Mouse (Mus musculus) brown adipose tissue, adult 24 weeks (tissue): Measurements from ENCODE around the gene Foxc1. TPM values are rescaled to one million over a fixed set of nuclear protein-coding genes. Genes with fewer than 3 reads are reported as not detected.

Experiments used
- H3K27ac ChIP-seq: fragments of 200-500 bp; replicated peaks from 2 replicates; pipeline ENCODE4 v1.5.1; 2012; ENCODE audit warnings: low read depth, mild to moderate bottlenecking, low read length
- H3K4me1 ChIP-seq: fragments of 200-500 bp; 2 replicates; pipeline ENCODE4 v1.6.1; 2012; ENCODE audit warnings: low read length, mixed read lengths; ENCODE audit not compliant: control insufficient read depth, insufficient read depth, insufficient read length
- H3K4me3 ChIP-seq: fragments of 200-500 bp; 2 replicates; pipeline ENCODE4 v1.5.1; 2012; ENCODE audit warnings: low read depth, mild to moderate bottlenecking, low read length, moderate library complexity; ENCODE audit not compliant: insufficient read depth
- polyA plus RNA-seq: library from polyadenylated mRNA; stranded (reverse); fragments of >200 nt; gene quantifications from 2 replicates; pipeline ENCODE4 v1.2.4, GENCODE M21; 2012; ENCODE audit not compliant: missing spikeins, insufficient read depth, insufficient read length

The Foxc1 gene
- polyA plus RNA-seq: 0.24 and 0.46 TPM in 2 replicates

GRCm38 (mm10) chr13:31806428-31806832 lies at the start of gene Foxc1:
Gene Foxc1 (plus strand): TSS chr13:31806633.
- peak within 1 kb of the TSS; percentile 7; the same call in 1 of the 2 replicates for H3K27ac ChIP-seq
- H3K4me1 ChIP-seq: no peaks in the 10 kb centered on the region
- peak within 1 kb of the TSS; percentile 58 for H3K4me3 ChIP-seq

GRCm38 (mm10) chr13:31760411-31760810 lies 46.0 kb upstream of the Foxc1 start:
- H3K27ac ChIP-seq: no peak overlapping the region
- H3K4me1 ChIP-seq: no peaks in the 10 kb centered on the region
- no peak overlapping the region for H3K4me3 ChIP-seq

DNA sequence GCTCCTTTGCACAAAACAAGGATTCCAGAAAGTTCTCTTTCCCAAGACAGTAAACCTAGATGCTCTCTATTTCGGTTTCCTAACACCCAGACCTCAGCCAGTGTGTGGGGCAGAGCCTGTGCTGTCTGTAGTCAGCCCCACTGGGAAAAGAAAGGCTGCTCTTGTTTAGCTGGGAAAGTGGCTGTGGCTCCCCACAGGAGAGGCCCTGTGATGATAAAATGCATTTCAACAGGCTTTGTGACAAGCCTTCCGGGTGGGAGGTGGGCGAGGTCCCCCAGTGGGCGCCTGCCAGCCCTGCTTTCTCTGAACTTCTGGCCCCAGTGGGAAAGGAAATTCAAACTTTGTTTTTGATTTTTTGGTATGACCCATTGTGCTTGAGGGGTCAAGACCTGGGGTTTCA lies 45.4 kb upstream of the Foxc1 start:
- H3K27ac ChIP-seq: no peak overlapping the region
- no peak overlapping the region for H3K4me3 ChIP-seq
- H3K4me1 ChIP-seq: no peaks in the 10 kb centered on the region

- Histone ChIP-seq H3K4me3 (no peak overlapping the region), H3K27ac (no peak overlapping the region), H3K4me1 (no peaks in the 10 kb centered on the region)
Measured at GRCm38 (mm10) chr13:31764419-31764818, 42.0 kb upstream of the Foxc1 start.

DNA sequence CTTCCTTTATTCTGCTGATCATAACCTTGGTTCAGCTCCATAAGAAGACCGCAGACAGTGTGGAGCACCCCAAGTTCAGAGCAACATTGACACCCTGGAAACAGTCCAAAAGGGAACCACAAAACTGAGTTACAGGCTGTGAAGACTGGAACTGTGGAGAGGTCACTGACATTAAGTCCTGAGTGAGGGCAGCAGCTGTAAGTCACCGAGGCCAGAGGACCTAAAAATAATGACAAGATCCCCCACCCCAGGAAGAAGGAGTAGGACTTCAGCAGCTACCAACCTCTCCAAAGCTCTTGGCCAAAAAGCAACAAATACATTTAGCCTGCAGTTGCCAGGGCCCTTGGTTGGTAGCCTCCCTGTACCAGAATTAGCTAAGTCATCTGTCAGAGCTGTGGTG lies 40.9 kb upstream of the Foxc1 start:
- Histone ChIP-seq H3K27ac (no peak overlapping the region), H3K4me3 (no peak overlapping the region), H3K4me1 (no peaks in the 10 kb centered on the region)

- H3K4me1 ChIP-seq: no peaks in the 10 kb centered on the region
- H3K4me3 ChIP-seq: no peak overlapping the region
- H3K27ac ChIP-seq: no peak overlapping the region
Measured at GRCm38 (mm10) chr13:31772882-31773281, 33.6 kb upstream of the Foxc1 start.

GRCm38 (mm10) chr13:31775762-31776161 lies 30.7 kb upstream of the Foxc1 start:
- no peak overlapping the region for H3K27ac ChIP-seq
- H3K4me3 ChIP-seq: no peak overlapping the region
- H3K4me1 ChIP-seq: no peaks in the 10 kb centered on the region

DNA sequence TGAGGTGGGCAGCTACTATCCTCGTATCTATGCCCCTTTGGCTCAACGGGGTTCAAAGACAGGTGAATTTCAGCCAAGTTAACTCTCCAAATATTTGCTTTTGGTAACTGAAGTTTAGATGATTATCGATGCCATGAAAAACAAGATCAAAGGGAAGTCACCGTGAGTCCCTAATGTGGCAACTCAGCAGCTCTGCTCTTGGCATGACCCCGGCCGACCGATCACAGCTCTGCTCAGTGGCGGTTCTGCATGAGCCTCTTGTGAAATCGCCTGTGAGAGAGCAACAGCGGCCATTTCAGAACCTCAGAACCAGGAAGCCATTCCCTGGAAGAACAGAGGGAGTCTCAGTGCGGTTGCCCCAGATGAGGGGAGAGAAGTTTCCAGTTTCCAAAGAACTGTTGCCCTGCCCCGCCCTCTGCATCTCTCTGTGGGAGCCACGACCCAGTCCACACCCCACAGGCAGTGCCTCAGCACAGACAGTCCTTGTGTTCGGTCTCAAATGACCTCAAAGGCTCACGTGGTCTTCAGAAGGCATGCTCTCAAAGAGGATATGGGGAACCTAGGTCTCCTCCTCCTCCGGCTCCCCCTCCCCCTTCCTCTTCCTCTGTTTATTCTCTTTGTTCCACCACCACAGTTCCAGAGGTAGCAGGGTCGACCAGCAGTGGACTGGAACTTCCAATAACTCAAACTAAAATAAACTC lies 27.0 kb upstream of the Foxc1 start:
- Histone ChIP-seq H3K4me1 (no peaks in the 10 kb centered on the region), H3K27ac (no peak overlapping the region), H3K4me3 (no peak overlapping the region)

GRCm38 (mm10) chr13:31780299-31780698 lies 26.1 kb upstream of the Foxc1 start:
- no peak overlapping the region for H3K4me3 ChIP-seq
- H3K4me1 ChIP-seq: no peaks in the 10 kb centered on the region

DNA sequence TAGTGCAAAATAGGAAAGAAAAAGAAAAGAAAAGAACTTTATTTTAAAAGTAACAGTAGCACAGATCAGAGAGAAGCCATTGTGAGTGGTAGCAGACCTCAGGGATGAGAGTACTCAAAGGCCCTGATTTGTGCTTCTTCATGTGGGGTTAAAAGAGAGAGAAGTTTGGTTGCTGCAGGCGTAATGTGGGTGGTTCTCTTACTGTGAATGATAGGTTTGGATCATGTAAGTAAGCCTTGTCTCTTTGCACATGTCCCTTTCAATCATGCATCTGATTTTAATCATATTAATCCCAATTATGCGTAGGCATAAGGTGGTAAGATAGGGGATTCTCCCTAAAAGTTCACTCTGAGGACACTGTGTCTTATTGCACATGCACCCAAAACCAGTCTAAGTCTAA lies 24.4 kb upstream of the Foxc1 start:
- Histone ChIP-seq H3K4me1 (no peaks in the 10 kb centered on the region), H3K4me3 (no peak overlapping the region), H3K27ac (no peak overlapping the region)

More at GRCm38 (mm10) chr13:31780299-31780698, 26.1 kb upstream of the Foxc1 start:
- H3K27ac ChIP-seq: no peak overlapping the region

DNA sequence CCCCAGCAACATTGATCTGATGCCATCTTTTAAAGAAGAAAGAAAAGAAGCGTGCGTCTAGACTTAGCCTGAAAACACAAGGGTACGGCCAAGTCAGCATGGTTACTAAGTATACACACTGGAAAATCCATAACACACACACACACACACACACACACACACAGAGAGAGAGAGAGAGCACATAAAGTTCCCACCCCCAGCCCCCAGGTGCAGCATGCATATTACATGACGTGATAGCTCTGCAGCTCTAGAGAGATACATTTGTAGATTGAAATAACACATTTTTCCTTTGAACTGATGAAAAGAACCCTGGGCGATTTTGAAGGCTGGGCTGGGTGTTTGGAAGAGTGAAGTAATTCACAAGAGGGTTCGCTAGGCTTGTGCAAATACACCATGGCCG lies 21.7 kb upstream of the Foxc1 start:
- H3K27ac ChIP-seq: no peak overlapping the region

DNA sequence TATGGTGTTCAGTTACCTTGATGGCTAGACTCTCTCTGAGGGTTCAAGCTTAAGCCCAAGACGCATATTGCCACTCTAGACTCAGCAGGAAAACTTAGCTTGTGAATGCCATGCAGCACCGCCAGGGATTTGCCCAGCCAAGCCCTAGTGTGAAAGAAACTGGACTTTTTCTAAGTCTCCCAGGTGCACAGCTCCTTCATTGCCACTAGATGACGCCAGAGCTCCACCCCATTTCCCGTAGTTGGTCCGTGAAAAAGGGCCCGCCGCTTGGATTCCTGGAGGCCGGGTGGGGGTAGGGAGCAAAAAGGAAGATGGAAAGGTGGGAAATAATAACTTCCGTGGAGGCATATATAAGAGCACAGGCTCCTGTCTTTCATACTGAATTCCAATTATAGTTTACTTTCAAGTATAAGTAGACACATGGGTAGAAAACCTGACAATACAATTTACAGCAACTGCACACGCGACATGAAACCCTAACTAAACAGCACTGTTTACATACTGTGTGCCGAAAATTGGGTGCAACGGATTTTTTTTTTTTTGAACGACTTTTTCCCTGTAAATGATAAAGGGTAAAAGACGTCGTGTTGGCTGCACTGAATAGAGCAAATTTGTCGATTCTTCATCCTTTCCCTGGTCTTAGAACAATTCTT lies 13.8 kb upstream of the Foxc1 start:
- Histone ChIP-seq H3K4me3 (no peak overlapping the region), H3K4me1 (no peaks in the 10 kb centered on the region), H3K27ac (no peak overlapping the region)

More for the DNA sequence above, 21.7 kb upstream of the Foxc1 start:
- no peak overlapping the region for H3K4me3 ChIP-seq
- H3K4me1 ChIP-seq: no peaks in the 10 kb centered on the region

DNA sequence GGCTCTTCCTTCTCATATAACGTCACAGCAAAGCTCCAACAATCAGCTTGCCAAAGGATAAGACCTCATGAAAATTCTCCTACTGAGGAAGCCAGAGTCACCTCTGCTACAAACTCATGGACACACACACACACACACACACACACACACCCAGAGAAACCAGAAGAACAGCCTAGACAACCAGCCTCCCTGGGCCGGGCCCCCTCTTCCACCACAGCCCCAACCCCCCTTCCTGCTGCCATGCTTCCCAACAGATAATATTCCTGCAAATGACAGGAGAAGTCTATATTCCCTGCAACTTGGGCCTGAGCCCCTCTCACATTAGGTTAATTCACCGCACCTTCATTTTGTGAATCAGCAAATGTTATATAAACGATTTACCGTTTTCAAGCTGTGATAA lies 13.3 kb upstream of the Foxc1 start:
- no peak overlapping the region for H3K27ac ChIP-seq
- H3K4me3 ChIP-seq: no peak overlapping the region
- H3K4me1 ChIP-seq: no peaks in the 10 kb centered on the region

DNA sequence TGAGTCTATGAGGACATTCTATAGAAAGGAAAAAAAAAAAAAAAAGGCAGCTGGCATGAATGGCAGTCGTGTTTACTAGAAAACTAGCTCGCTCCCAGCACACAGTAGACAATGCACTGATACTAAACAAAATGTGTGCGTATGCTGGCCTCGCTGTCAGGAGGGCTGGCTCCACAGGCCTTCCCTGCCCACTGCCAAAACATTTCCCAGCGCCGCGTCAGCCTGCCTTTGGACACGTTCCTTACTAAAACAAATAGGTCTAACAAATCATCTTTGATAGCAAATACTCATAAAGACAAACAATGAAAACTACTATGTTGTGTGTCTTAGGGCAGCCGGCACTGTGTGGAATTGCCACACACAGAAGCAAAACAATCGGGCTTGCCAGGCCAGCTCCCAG lies 9.1 kb upstream of the Foxc1 start:
- Histone ChIP-seq H3K4me1 (no peaks in the 10 kb centered on the region), H3K27ac (no peak overlapping the region), H3K4me3 (no peak overlapping the region)

- no peak overlapping the region for H3K27ac ChIP-seq
- H3K4me3 ChIP-seq: no peak overlapping the region
- H3K4me1 ChIP-seq: no peaks in the 10 kb centered on the region
Measured at GRCm38 (mm10) chr13:31798075-31798474, 8.4 kb upstream of the Foxc1 start.
